Mouse (Mus musculus) 416B (cell line): ENCODE data around the gene Fam83e.
A peak's percentile ranks its signal among the peaks of the same experiment; 100 is the strongest.

ENCODE experiments used
- DNase-seq: peaks from one replicate; pipeline ENCODE4 v3.0.0; 2011; ENCODE audit warnings: low read depth

Fam83e gene

DNA sequence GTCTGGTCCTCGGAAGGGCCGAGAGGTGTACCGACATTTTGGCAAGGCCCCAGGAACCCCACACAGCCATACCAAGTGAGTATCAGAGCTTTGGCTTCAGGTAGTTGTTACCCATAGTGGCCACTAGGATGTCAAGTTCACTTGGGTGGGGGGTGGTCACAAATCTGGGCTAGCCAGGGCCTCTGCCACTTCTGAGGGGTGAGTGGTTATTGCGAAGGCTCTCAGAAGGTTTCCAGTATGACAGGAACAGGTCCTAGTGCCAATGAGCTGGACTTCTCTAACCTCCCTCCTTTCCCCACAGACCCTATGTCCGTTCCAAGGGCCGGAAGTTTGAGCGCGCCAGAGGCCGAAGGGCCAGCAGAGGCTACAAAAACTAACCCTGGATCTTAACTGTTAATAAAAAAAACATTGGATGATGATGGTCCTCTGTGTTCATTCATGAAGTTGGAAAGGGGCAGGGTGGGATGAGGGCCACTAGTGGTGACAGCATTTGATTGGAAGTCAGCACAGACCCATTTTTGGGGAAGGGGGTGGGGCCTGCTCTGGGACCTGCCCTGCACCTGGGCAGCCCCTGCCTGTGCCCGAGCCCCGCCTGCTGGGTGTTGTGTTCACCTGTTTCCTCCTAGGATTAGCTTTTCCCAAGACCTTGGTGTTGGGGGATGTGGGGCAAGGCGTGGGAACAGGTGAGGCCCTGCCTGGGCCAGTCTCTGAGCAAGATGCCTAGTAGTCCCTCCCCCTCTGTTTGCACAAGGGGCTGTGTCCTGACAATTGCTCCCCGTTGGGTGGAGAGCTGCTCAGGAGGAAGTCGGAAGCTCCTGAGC is at the start of gene Fam83e:
Fam83e (plus strand) TSS at position 800 of the 821 bp plus-strand sequence.
- DNase-seq = no peak

- DNase-seq = no peak
These were observed 43.3 kb upstream of the Fam83e start for GRCm38 (mm10) chr7:45677627-45678295.

GRCm38 (mm10) chr7:45678513-45678912 is 42.5 kb upstream of the Fam83e start:
- no peak for DNase-seq

- DNase-seq = peak; percentile 95
These were observed 40.9 kb upstream of the Fam83e start for GRCm38 (mm10) chr7:45679966-45680621.

GRCm38 (mm10) chr7:45681046-45681736 is 39.8 kb upstream of the Fam83e start:
- peak; percentile 60 for DNase-seq

DNA sequence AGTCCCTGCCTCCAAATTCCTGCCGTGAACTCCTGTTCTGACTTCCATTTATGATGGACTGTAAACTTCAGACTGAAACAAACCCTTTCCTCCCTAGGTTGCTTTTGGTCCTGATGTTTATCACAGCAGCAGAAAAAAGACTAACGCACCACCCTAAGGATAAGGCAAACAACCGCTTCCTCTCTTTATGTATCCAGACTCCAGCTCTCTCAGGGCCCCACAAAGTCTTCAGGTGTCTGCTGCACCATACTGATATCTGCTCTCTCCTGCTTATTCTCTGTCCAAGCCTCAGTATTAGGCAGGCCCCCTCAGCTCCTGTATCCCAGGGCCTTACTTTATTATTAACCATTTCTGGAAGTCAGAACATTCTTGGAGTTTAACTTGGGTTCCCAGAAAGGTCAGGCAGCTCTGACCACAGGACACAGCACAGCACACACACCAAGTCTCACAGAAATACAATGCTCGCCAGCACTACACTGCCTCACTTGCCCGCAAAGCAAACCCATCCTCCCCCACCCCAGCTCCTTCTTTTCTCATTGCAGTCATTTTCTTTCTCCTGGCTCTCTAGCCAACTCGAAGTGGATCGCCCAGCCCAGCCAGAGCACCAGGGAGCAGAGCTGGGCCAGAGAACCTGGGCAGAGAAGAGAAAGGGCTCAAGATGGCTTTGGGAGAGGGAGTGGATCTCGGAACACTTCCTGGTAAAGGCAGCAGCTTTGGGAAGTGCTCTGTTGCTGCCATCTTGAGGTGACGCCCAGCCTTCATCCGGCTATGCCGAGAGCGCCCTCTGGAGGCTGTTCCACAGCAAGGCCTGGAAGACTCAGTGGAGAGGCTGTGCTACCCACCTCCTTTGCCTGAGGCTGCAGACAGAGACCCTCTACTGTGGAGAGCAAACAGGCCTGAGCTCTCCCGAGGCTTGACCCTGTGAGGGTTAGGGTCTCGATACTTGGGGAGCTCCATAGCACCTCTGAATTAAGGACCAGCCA is 38.6 kb upstream of the Fam83e start:
- DNase-seq = peak; percentile 92

DNA sequence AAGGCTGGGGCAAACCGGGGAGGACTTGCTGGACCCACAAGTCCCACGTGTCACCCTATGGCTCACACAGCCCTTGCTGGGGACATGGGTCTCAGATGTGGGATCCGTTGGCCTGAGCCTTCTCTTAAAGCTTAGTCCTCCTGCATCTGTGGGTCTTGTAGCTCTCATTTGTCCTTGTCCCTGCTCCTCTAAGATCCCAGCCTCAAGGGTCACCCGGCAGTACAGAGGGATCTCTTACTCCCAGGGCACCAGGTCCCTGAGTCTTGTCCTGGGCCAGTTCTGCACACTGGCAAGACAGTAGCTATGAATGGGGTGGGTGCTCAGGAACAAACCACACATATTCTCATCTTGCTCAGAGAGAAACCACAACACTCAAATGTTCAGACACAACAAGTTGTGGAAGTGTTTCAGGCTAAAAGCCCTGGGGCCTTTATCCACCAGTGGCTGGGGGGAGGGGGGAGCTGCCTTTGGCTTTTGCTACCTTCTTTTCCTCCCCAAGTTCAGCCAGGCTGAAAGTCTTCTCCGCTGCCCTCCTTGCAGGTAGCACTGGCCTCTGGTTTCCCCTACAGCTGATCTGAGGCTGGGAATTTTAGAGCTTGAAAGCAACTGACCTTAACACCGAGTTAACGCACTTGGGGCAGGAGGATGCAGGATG is 37.5 kb upstream of the Fam83e start, which contains the start of gene Ntn5:
Ntn5 (plus strand) TSS at position 627 of the 655 bp plus-strand sequence.
- no peak for DNase-seq

- DNase-seq = no peak
These were observed 35.2 kb upstream of the Fam83e start for GRCm38 (mm10) chr7:45685811-45686210.

DNA sequence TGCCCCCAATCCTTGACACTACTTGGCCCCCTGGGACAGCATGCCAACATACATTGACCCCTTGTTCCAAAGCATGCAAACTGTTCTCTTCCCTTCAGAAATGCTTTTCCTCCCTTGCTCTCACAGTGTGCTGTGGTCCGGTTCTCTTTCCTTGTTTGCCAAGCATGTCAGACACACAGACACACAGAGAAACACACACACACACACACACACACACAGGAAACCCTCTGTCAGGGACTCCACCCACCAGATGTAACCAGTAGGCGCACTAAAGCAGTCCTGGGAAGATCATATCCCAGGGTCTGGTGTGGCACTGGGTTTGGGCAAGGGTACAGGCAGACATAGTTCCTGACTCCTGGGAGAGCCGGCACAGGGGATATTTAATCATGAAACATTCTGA is 34.2 kb upstream of the Fam83e start:
- no peak for DNase-seq

DNA sequence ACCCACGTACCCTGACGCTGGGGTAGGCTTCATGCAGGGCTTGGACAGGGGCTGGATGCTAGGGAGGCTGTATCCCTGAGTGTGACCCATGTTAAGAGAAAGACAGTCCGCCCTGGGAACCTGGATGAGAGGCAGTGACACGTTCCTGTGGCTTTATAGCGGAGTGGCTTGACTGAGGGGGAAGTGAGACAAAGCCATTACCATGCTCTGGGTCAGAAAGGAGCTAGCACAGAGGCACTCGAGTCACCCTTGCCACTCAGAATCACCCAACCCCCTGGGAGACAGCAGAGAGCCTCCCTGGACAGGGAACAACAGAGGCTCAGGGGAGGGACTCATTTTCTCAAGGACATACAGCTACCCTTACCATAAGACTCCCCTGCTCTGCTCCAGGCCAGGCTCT is 31.9 kb upstream of the Fam83e start:
- DNase-seq = no peak

DNA sequence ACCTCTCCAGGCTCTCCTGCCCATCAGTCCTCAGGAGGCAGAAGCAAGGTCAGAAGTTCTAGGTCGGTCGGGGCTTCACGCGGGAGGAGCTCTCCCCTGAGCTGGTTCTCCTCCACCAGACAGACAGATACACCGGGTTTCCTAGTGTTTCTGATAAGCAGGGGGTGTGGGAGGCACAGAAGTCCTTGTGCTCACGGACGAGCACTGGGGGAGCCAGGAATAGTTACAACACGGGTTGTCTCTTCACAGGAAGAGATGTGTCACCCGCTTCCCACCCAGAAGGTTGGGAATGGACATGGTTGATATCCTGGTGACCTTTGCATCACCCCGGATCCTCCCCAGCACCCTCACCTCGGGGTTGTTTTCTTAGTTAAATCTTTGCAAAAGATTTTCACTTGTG is 31.2 kb upstream of the Fam83e start:
- DNase-seq = no peak

DNA sequence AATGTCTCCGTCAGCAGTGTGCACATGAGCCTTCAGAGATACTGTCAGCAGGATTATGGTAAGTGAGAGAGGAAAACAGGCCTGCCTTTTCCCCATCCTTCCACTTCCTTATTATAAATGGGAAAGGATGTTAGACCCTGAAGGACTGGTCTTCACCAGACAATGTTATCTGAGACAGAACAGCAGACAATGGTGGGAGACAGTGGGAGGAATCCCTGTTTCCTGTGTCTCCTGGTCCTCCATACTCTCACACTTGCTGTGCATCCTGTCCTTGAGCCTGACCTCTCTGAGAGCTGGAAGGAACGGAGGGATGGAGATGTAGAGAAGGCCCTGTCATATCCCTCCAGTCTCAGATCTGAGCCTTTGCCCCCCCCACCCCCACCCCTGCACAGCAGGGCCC is 28.6 kb upstream of the Fam83e start:
- DNase-seq = no peak

DNA sequence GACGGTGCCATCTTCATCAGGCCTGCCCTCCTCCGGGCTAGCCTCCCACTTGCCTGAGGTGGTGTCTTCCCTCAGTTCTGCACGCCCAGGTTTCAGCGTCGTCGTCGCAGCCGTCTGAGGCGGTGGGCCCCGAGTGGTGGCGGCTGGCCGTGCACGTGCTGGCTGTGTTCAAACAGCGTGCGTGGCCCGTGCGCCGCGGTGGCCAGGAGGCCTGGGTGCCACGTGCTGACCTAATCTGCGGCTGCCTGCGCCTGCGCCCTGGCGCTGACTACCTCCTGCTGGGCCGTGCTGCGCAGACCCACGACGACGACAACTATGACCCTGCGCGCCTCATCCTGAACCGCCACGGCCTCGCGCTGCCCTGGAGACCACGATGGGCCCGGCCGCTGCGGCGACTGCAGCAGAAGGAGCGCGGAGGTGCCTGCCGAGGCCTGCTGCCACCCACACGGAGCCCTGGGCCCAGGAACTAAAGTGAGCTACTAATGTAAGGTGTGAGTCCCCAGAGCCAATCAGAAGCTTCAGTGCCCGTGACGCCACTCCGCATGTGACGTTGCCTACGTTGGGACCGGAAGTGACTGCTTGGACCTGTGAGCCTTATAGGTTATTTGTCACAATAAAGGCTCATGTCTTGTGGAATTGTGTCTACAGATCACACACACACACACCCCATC is 27.0 kb upstream of the Fam83e start, which contains the start of gene Sec1:
Sec1 (minus strand) TSS at position 482 of the 671 bp plus-strand sequence.
- DNase-seq = no peak

DNA sequence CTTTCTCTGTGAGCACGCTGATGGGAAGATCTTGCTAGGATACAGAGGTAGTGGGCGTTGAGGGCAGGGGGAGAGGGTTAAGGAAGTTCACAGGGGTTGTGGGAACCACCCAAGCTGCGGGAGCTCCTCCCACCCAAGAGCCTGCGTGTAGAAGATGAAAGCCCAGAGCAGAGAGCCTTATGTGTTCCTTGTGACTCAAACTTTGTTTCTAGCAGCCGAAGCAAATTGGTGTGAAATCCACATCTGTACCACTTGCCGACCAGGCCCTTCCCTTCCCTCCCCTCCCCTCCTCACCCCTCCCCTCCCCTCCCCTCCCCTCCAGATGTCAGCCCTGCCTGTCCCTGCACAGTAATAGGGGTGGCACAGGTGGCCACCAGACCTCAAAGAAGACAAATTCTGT is 25.9 kb upstream of the Fam83e start:
- no peak for DNase-seq

DNA sequence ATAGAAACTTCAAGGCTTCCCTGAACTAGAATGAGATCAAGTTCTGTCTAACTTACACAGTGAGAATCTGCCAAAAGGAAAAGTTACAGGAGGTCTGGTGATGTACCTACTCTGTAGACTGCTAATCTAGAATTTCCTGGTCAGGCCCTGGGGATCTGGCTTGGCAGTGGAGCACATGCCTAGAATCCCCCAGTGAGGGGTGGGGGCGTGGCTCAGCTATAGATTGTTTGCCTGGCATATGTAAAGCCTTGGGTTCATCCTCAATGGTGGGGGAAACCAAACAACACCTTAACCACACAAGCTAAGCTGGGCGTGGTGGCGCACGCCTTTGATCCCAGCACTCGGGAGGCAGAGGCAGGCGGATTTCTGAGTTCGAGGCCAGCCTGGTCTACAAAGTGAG is 23.1 kb upstream of the Fam83e start:
- DNase-seq = no peak

- DNase-seq = no peak
These were observed 21.4 kb upstream of the Fam83e start, which contains the start of gene Car11 for GRCm38 (mm10) chr7:45699523-45700141. Gene Car11 (plus strand): TSS chr7:45699843.

GRCm38 (mm10) chr7:45700301-45701015 is 20.6 kb upstream of the Fam83e start:
- peak; percentile 67 for DNase-seq

DNA sequence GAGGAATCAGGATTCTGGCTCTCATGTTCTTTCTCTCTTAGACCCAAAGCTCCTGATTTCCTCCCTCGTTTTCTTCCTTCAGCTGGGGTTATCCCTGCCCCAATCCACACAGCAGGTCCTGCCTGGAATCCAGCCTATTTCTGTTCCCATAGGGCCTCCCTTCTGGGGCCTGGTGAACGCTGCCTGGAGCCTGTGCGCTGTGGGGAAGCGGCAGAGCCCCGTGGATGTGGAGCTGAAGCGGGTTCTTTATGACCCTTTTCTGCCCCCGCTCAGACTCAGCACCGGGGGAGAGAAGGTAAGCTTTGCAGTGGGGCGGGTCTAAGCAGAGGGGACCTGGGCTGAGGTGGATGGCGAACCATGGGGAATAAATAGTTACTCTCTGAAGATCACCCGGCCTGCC is 19.9 kb upstream of the Fam83e start:
- no peak for DNase-seq

DNA sequence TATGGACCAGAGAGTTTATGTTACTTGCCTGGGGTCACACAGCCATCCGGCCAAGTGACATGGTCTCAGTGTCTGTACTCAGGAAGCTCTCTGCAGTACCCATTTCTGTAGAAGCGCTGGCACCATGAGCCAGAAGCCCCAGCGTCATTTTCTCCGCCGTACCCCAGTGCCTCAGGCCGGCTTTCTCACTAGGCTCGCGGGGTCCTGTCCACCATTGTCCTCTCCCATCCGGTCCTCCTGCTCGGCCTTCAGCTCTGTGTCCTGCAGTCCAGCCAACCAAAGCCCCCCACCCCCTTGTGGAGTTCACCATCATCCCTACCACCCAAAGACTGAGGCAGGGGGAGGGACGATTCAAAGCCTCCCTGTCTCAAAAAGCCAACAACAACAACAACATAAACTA is 19.4 kb upstream of the Fam83e start:
- DNase-seq = no peak
